Mouse (Mus musculus) embryonic facial prominence, embryonic 13.5 days (tissue): Measurements from ENCODE around the gene Mtx2. TPM values are rescaled to one million over a fixed set of nuclear protein-coding genes. Genes with fewer than 3 reads are reported as not detected.

Experiments used
- ATAC-seq: fragments of 200-750 bp; cut with Nextera tagmentation; 2 replicates; pipeline ENCODE4 v1.8.0; 2017; ENCODE audit warnings: low read depth; ENCODE audit not compliant: insufficient number of reproducible peaks, insufficient read depth, low FRiP score, low TSS enrichment
- H3K27ac ChIP-seq: fragments of 300-500 bp; sonication (generic); 2 replicates; pipeline ENCODE4 v1.5.1; 2015; ENCODE audit warnings: moderate library complexity, mild to moderate bottlenecking, inconsistent platforms
- H3K27me3 ChIP-seq: fragments of 300-500 bp; sonication (generic); 2 replicates; pipeline ENCODE4 v1.6.1; 2015; ENCODE audit warnings: mild to moderate bottlenecking, inconsistent platforms
- H3K36me3 ChIP-seq: fragments of 300-500 bp; sonication (generic); 2 replicates; pipeline ENCODE4 v1.6.1; 2015; ENCODE audit warnings: mild to moderate bottlenecking, inconsistent platforms
- H3K4me1 ChIP-seq: fragments of 300-500 bp; sonication (generic); 2 replicates; pipeline ENCODE4 v1.6.1; 2015; ENCODE audit warnings: inconsistent platforms
- H3K4me2 ChIP-seq: fragments of 300-500 bp; sonication (generic); 2 replicates; pipeline ENCODE4 v1.6.1; 2015; ENCODE audit warnings: moderate library complexity, mild to moderate bottlenecking, inconsistent platforms
- H3K4me3 ChIP-seq: fragments of 300-500 bp; sonication (generic); 2 replicates; pipeline ENCODE4 v1.5.1; 2015; ENCODE audit warnings: mild to moderate bottlenecking, inconsistent platforms
- H3K9ac ChIP-seq: fragments of 300-500 bp; sonication (generic); 2 replicates; pipeline ENCODE4 v1.6.1; 2015; ENCODE audit warnings: mild to moderate bottlenecking, inconsistent platforms
- H3K9me3 ChIP-seq: fragments of 300-500 bp; sonication (generic); 2 replicates; pipeline ENCODE4 v1.6.1; 2016; ENCODE audit warnings: inconsistent platforms
- WGBS: fragments of 180-500 bp; shearing (Covaris S2); methylation state at CpG from one replicate; pipeline ENCODE4 v1.1.7; 2015; ENCODE audit warnings: mixed read lengths; 5-methylcytosine and 5-hydroxymethylcytosine counted together
- polyA plus RNA-seq: library from polyadenylated mRNA; unstranded; fragments of >200 nt; fragmentation: Nextera tagmentation; extraction: Ambion mirVana; gene quantifications from 2 replicates; pipeline ENCODE4 v1.2.1, GENCODE M21; 2015

The Mtx2 gene
- polyA plus RNA-seq, 1 experiment from 2014 or later: 131 TPM

DNA sequence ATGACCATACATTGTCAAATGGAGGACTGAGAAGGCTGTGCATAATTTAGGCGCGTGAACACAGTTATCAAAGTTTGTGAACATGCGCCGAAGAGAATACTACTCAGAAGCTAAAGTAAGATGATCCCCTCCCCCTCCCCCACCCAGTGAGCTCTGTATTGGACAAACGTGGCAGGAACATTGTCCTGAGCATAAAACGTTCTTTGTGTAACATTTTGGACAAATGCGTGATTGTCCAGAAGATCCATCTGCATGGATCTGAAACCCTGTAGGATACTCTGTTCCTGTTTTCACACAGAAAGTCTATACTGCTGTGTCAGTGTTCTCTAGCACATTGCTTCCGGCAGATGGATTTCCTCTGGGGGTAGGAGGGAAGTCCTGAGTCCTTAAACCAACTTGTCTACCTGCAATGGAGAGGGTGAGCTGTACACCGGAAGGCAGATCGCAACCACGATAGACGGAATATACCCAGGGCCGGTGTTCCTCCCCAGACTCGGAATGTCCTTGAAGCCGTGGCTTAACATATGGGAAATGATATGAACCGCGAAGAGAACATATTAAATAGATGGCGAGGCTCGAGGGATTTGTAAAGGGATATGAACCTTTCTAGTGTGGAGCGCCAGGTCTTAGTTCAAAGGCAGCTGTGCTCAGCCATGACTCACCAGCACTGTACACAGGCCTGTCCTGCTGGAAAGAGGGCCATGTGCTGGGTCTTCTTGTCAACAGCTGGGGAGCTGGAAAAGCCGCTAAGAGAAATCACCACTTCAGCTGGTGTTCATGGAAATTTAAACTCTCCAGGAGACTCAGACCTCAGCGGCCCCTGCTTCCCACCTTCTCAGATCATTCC lies 100.6 kb downstream of the Mtx2 start:
- Histone ChIP-seq H3K27me3 (0 out of 2 replicates have a peak, but pooled peaks cover under 1% of the 10 kb centered on the region), H3K9me3 (no peaks in the 10 kb centered on the region), H3K4me1 (peaks cover 16% of the 10 kb centered on the region), H3K4me3 (no peak overlapping the region), H3K27ac (no peak overlapping the region; the same call in 1 of the 2 replicates), H3K9ac (no peak overlapping the region), H3K36me3 (no peaks in the 10 kb centered on the region), H3K4me2 (no peak overlapping the region)
- WGBS: 63% methylated on average over 22 of the region's 22 CpGs
- ATAC-seq: no peak

Other genes with a start within 250 kb of the Mtx2 start
- gene Lnpk, start 246.4 kb upstream of the Mtx2 start, polyA plus RNA-seq: 36.9 and 39.8 TPM in 2 replicates
- not detected in 2 replicates for gene Evx2, start 166.2 kb upstream of the Mtx2 start, polyA plus RNA-seq
- gene Hoxd13, start 157.5 kb upstream of the Mtx2 start, polyA plus RNA-seq: not detected in 2 replicates
- not detected in 2 replicates for gene Hoxd12, start 150.8 kb upstream of the Mtx2 start, polyA plus RNA-seq
- not detected in 2 replicates for gene Hoxd11, start 146.2 kb upstream of the Mtx2 start, polyA plus RNA-seq
- gene Hoxd10, start 133.9 kb upstream of the Mtx2 start, polyA plus RNA-seq: 0.14 TPM in 1 of 2 replicates, not detected in the other
- gene Hoxd9, start 128.1 kb upstream of the Mtx2 start, polyA plus RNA-seq: 0.80 and 1.4 TPM in 2 replicates
- gene Hoxd8, start 121.2 kb upstream of the Mtx2 start, polyA plus RNA-seq: 2.5 and 3.7 TPM in 2 replicates
- 1.5 and 3.3 TPM in 2 replicates for gene Hoxd3, start 113.9 kb upstream of the Mtx2 start, polyA plus RNA-seq
- gene Hoxd4, start 113.9 kb upstream of the Mtx2 start, polyA plus RNA-seq: 0.50 TPM in 1 of 2 replicates, not detected in the other
- 0.18 TPM in 1 of 2 replicates, not detected in the other for gene Gm28230, start 99.1 kb upstream of the Mtx2 start, polyA plus RNA-seq
- gene Hoxd1, start 62.8 kb upstream of the Mtx2 start, polyA plus RNA-seq: 3.8 and 5.4 TPM in 2 replicates